Mouse (Mus musculus): ENCODE measurements around the gene Slc22a8.

Gene Slc22a8

GRCm38 (mm10) chr19:8599229-8599628 lies 8.2 kb downstream of the Slc22a8 start:
- DNase-seq, result peak; percentile 73 to 76

GRCm38 (mm10) chr19:8601922-8602321 lies 10.9 kb downstream of the Slc22a8 start:
- DNase-seq, result no peak

GRCm38 (mm10) chr19:8602914-8603313 lies 11.9 kb downstream of the Slc22a8 start:
- no peak for DNase-seq

GRCm38 (mm10) chr19:8604536-8605240 lies 13.6 kb downstream of the Slc22a8 start:
- DNase-seq, result no peak

- peak; percentile 87 to 91 for DNase-seq
These were observed 14.1 kb downstream of the Slc22a8 start for GRCm38 (mm10) chr19:8605241-8605558.

GRCm38 (mm10) chr19:8611358-8612123 lies 20.5 kb downstream of the Slc22a8 start:
- peak; percentile 69 to 70 for DNase-seq

GRCm38 (mm10) chr19:8613111-8613510 lies 22.1 kb downstream of the Slc22a8 start:
- peak; percentile 76 to 82 for DNase-seq

- no peak for DNase-seq
These were observed 23.3 kb downstream of the Slc22a8 start for GRCm38 (mm10) chr19:8614343-8614742.

- DNase-seq, result no peak
These were observed 25.3 kb downstream of the Slc22a8 start for GRCm38 (mm10) chr19:8616314-8616713.

GRCm38 (mm10) chr19:8617904-8618303 lies 26.9 kb downstream of the Slc22a8 start, which contains the start of gene Slc22a6:
TSS of gene Slc22a6 (plus strand) at chr19:8618039.
- peak; percentile 59 to 76 for DNase-seq

- peak in 1 of 2 experiments; percentile 58 for DNase-seq
These were observed 30.0 kb downstream of the Slc22a8 start for GRCm38 (mm10) chr19:8621098-8621497.

GRCm38 (mm10) chr19:8630249-8630648 lies 39.2 kb downstream of the Slc22a8 start:
- DNase-seq, result peak; percentile 82 to 83

GRCm38 (mm10) chr19:8630826-8631225 lies 39.8 kb downstream of the Slc22a8 start:
- DNase-seq, result peak; percentile 68 to 79

GRCm38 (mm10) chr19:8632029-8632428 lies 41.0 kb downstream of the Slc22a8 start:
- DNase-seq, result no peak

GRCm38 (mm10) chr19:8642086-8642485 lies 51.0 kb downstream of the Slc22a8 start:
- DNase-seq, result no peak

- peak in 1 of 2 experiments; percentile 35 for DNase-seq
These were observed 55.3 kb downstream of the Slc22a8 start for GRCm38 (mm10) chr19:8646393-8646792.

- no peak for DNase-seq
These were observed 64.8 kb downstream of the Slc22a8 start for GRCm38 (mm10) chr19:8655833-8656232.

GRCm38 (mm10) chr19:8656341-8656740 lies 65.3 kb downstream of the Slc22a8 start:
- peak; percentile 20 to 29 for DNase-seq
